Mouse (Mus musculus): ENCODE results near the gene Nlrp4f. TPM values are rescaled to one million over a fixed set of nuclear protein-coding genes. Genes with fewer than 3 reads are reported as not detected.

Nlrp4f gene
- polyA plus RNA-seq, 1 experiment from 2014 or later = not detected

- no peak overlapping the region for H3K27ac ChIP-seq
- peak; percentile 71; the same call in 1 of the 2 replicates for ATAC-seq
- no peak overlapping the region for H3K9ac ChIP-seq
- H3K36me3 ChIP-seq (ENCODE audit: poor library complexity, severe bottlenecking) = no peaks in the 10 kb centered on the region
- H3K9me3 ChIP-seq (replicated peaks) = no peaks in the 10 kb centered on the region
- no peaks in the 10 kb centered on the region for H3K4me1 ChIP-seq
- peak overlapping the region; percentile 57 for H3K4me2 ChIP-seq
- H3K4me3 ChIP-seq = peak overlapping the region; percentile 34
- 21% methylated on average over 41 of the region's 46 CpGs for WGBS
- H3K27me3 ChIP-seq = no peaks in the 10 kb centered on the region
These were observed 29.9 kb downstream of the Nlrp4f start for GRCm38 (mm10) chr13:65175734-65176471.

DNA sequence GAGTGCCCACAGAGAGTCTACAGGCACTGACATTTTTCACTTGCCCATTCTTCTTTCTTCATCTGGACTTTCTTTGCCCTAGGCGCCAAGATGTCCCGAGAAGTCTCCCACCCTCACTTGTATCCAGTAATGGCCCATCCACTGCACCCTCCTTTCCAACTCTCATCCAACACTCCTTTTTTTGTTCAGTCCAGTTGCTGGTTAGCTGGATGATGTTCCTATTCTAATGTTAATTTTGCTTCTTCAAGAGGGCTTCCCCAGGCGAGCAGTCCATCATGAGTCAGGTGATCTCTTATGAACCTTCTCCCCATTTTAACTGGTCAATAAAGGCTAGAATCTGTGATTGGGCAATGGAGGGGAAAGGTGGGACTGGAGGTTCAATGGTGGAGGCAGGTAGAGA lies 31.7 kb downstream of the Nlrp4f start:
- Histone ChIP-seq H3K9me3 (replicated peaks) (no peaks in the 10 kb centered on the region), H3K4me1 (no peaks in the 10 kb centered on the region), H3K9ac (no peak overlapping the region), H3K27ac (no peak overlapping the region), H3K4me2 (no peak overlapping the region), H3K4me3 (no peak overlapping the region), H3K27me3 (no peaks in the 10 kb centered on the region), H3K36me3 (ENCODE audit: poor library complexity, severe bottlenecking) (no peaks in the 10 kb centered on the region)
- WGBS = 80% methylated on average over 3 of the region's 3 CpGs
- no peak for ATAC-seq

GRCm38 (mm10) chr13:65149940-65150339 lies 55.8 kb downstream of the Nlrp4f start, which contains the start of gene Olfr466:
Gene Olfr466 (plus strand): TSS chr13:65150240.
- Histone ChIP-seq H3K4me2 (no peak within 1 kb of the TSS), H3K4me1 (no peaks in the 10 kb centered on the region), H3K4me3 (no peak within 1 kb of the TSS), H3K36me3 (ENCODE audit: poor library complexity, severe bottlenecking) (no peaks in the 10 kb centered on the region), H3K27me3 (no peaks in the 10 kb centered on the region), H3K9ac (no peak within 1 kb of the TSS), H3K27ac (no peak within 1 kb of the TSS), H3K9me3 (replicated peaks) (peaks cover 4% of the 10 kb centered on the region)
- ATAC-seq = no peak
- WGBS = 71% methylated on average over 1 of the region's 1 CpGs

DNA sequence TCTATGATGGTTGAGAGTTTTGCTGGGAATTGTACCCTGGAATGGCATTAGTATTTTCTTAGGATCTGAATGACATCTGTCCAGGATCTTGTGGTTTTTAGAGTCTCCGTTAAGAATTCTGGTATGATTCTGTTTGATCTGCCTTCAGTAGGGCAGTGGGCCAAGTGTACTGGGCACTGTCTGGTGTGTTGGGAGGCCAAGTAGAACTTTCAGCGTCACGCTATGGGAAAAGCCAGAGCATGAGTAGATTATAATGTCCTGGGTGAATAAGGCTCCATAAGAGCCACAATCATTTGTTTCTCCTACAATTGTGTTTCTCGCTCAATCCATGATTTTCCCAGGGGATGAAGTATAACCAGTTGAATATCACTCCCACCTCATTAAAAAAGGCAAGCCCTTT lies 68.0 kb downstream of the Nlrp4f start, which contains the start of gene Olfr465-ps1:
Olfr465-ps1 (plus strand) TSS at position 301 of the 400 bp plus-strand sequence.
- H3K27me3 ChIP-seq = no peaks in the 10 kb centered on the region
- no peak for ATAC-seq
- H3K4me3 ChIP-seq = no peak within 1 kb of the TSS
- no peak within 1 kb of the TSS for H3K9ac ChIP-seq
- H3K4me2 ChIP-seq = no peak within 1 kb of the TSS
- no peaks in the 10 kb centered on the region; the same call in 1 of the 2 replicates for H3K9me3 ChIP-seq (replicated peaks)
- WGBS = 81% methylated on average over 4 of the region's 4 CpGs
- no peak within 1 kb of the TSS for H3K27ac ChIP-seq
- no peaks in the 10 kb centered on the region for H3K36me3 ChIP-seq (ENCODE audit: poor library complexity, severe bottlenecking)
- no peaks in the 10 kb centered on the region for H3K4me1 ChIP-seq

Other genes with a start within 250 kb of the Nlrp4f start
- gene Spata31d1c, start 172.9 kb downstream of the Nlrp4f start, polyA plus RNA-seq (2015; fragmentation: Nextera tagmentation; extraction: Ambion mirVana) = not detected in 2 replicates
- not detected in 2 replicates for gene Prss47, start 153.2 kb downstream of the Nlrp4f start, polyA plus RNA-seq (2015; fragmentation: Nextera tagmentation; extraction: Ambion mirVana)
- gene Mfsd14b, start 93.0 kb downstream of the Nlrp4f start, polyA plus RNA-seq (2015; fragmentation: Nextera tagmentation; extraction: Ambion mirVana) = 29.4 and 30.0 TPM in 2 replicates
- gene Olfr465-ps1, start 67.9 kb downstream of the Nlrp4f start, polyA plus RNA-seq (2015; fragmentation: Nextera tagmentation; extraction: Ambion mirVana) = not detected in 2 replicates
- not detected in 2 replicates for gene Olfr466, start 55.7 kb downstream of the Nlrp4f start, polyA plus RNA-seq (2015; fragmentation: Nextera tagmentation; extraction: Ambion mirVana)
- not detected in 2 replicates for gene Gm10775, start 53.6 kb upstream of the Nlrp4f start, polyA plus RNA-seq (2015; fragmentation: Nextera tagmentation; extraction: Ambion mirVana)
- gene Zfp369, start 72.8 kb upstream of the Nlrp4f start, polyA plus RNA-seq (2015; fragmentation: Nextera tagmentation; extraction: Ambion mirVana) = 17.6 and 19.4 TPM in 2 replicates